In genomic region chr2:60879141-60879818, GRCm38 (mm10) we compare ENCODE assay signal across 8 mouse cellular contexts.
DNase-seq lines count a peak whose midpoint lies in the region; ATAC-seq and TF ChIP-seq lines count a peak whose summit lies in the region.
"Had no signal": no experiment of that assay in that cellular context is flagged by ENCODE, and none has a peak within 500 bp of the region (broad histone marks: within the 10 kb centered on the region; RNA-seq: fewer than 3 reads in every experiment).

No protein-coding gene starts in this region.

- 0 out of 2 replicates have a peak, but pooled peaks have one; percentile 31 for ATAC-seq in forebrain, embryonic 12.5 days (ENCODE audit: low FRiP score)
- peak; percentile 68 for ATAC-seq in liver, embryonic 13.5 days (ENCODE audit: low read depth)

- no peak for TF ChIP-seq POLR2A in thymus, adult 2 months (IDR thresholded peaks at IDR 0.05; ENCODE audit: control insufficient read depth, extremely low read depth, insufficient read depth, low read length, poor library complexity)

- no peak overlapping the region for H3K9ac ChIP-seq in forebrain, embryonic 12.5 days
- peak overlapping the region; percentile 92 for H3K9ac ChIP-seq in liver, embryonic 13.5 days

- H3K4me3 ChIP-seq in forebrain, embryonic 12.5 days (replicated peaks): no peak overlapping the region
- H3K4me3 ChIP-seq in liver, embryonic 13.5 days (replicated peaks): peak overlapping the region; percentile 86
- H3K4me3 ChIP-seq in thymus, adult 2 months (ENCODE audit: control insufficient read depth, insufficient read depth, low read length): no peak overlapping the region

- H3K9me3 ChIP-seq in forebrain, embryonic 12.5 days: no peaks in the 10 kb centered on the region
- H3K9me3 ChIP-seq in liver, embryonic 13.5 days (replicated peaks): no peaks in the 10 kb centered on the region

- H3K36me3 ChIP-seq in forebrain, embryonic 12.5 days (replicated peaks): no peaks in the 10 kb centered on the region
- peaks cover 8% of the 10 kb centered on the region; the same call in 1 of the 2 replicates for H3K36me3 ChIP-seq in liver, embryonic 13.5 days
- H3K36me3 ChIP-seq in thymus, adult 2 months (ENCODE audit: control insufficient read depth, insufficient read depth, low read length): no peaks in the 10 kb centered on the region

- H3K27ac ChIP-seq in forebrain, embryonic 12.5 days: no peak overlapping the region
- H3K27ac ChIP-seq in liver, embryonic 13.5 days: peak overlapping the region; percentile 91
- no peak overlapping the region for H3K27ac ChIP-seq in thymus, adult 2 months (ENCODE audit: control insufficient read depth, insufficient read depth, low read length)

- peak overlapping the region; percentile 98 for H3K4me2 ChIP-seq in forebrain, embryonic 12.5 days
- peak overlapping the region; percentile 95 for H3K4me2 ChIP-seq in liver, embryonic 13.5 days

- DNase-seq in retina, embryonic 14.5 days (ENCODE audit: low spot score): peak; percentile 16
- no peak for DNase-seq in retina, postnatal 1 day
- peak; percentile 49 for DNase-seq in liver, embryonic 13.5 days
- no peak for DNase-seq in thymus, adult 2 months
- DNase-seq in testis, postnatal 14 days (ENCODE audit: low spot score): no peak
- no peak for DNase-seq in ovary, postnatal 14 days (ENCODE audit: low spot score)
- DNase-seq: left cerebral cortex, postnatal 4 days had no signal

- WGBS in forebrain, embryonic 12.5 days: 3% methylated on average over 5 of the region's 5 CpGs
- 62% methylated on average over 5 of the region's 5 CpGs for WGBS in liver, embryonic 13.5 days (ENCODE audit: insufficient replicate concordance)
- WGBS in thymus, adult 2 months: 92% methylated on average over 5 of the region's 5 CpGs

- H3K27me3 ChIP-seq in forebrain, embryonic 12.5 days: peaks cover 86% of the 10 kb centered on the region
- H3K27me3 ChIP-seq in liver, embryonic 13.5 days: 0 out of 2 replicates have a peak, but pooled peaks cover 2% of the 10 kb centered on the region
- H3K27me3 ChIP-seq in thymus, adult 2 months (ENCODE audit: control insufficient read depth, insufficient read depth, low read length): no peaks in the 10 kb centered on the region

- H3K4me1 ChIP-seq in forebrain, embryonic 12.5 days: peaks cover 31% of the 10 kb centered on the region
- H3K4me1 ChIP-seq in liver, embryonic 13.5 days (replicated peaks): peaks cover 83% of the 10 kb centered on the region
- H3K4me1 ChIP-seq in thymus, adult 2 months (replicated peaks; ENCODE audit: control insufficient read depth, insufficient read depth, low read length): peaks cover 22% of the 10 kb centered on the region

- TF ChIP-seq CTCF in thymus, adult 2 months (IDR thresholded peaks at IDR 0.05; ENCODE audit: borderline replicate concordance, control insufficient read depth, extremely low read depth, insufficient read depth, low read length, poor library complexity): no peak

Comparison
In these comparisons a context has a peak if more than half of its experiments do, and no peak if none do; other contexts are left out.
1. DNase-seq: peak in retina, embryonic 14.5 days (single experiment) and liver, embryonic 13.5 days (single experiment); none in retina, postnatal 1 day (single experiment), thymus, adult 2 months (single experiment), testis, postnatal 14 days (single experiment) and ovary, postnatal 14 days (single experiment).